Mouse (Mus musculus) layer of hippocampus, adult 11-12 months (tissue): ENCODE measurements at regions not wholly inside any gene's neighbourhood (a gene's known extent, or its start where the extent isn't known, plus 50 kb on each side); places are given as distances from the start of the nearest gene placed in this dataset.

Experiments
- DNase-seq: peaks from one replicate; pipeline ENCODE4 v3.0.0; 2022; ENCODE audit warnings: low spot score

DNA sequence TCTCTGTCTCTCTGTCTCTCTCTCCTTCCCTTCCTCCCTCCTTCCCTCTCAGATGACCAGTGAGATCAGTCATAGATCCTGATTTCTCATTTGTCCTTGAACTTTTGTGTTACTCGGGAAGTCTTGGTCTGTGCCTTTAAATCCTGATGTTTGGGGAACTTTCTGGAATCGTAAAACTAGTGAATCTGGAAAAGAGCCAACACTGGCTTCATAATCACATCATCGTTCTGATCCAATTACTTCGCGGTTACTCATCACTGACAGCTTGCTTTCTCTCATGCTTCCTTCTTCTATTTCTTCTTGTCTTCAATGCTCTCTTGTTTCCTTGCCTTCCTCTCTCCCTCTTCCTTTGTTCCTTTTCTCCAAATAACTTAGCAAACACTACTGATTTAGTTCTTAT is 243.7 kb upstream of the Trib2 start:
- no peak for DNase-seq

GRCm38 (mm10) chr12:16058255-16058654 is 241.5 kb upstream of the Trib2 start:
- DNase-seq: no peak

GRCm38 (mm10) chr12:16056831-16057230 is 240.1 kb upstream of the Trib2 start:
- no peak for DNase-seq

DNA sequence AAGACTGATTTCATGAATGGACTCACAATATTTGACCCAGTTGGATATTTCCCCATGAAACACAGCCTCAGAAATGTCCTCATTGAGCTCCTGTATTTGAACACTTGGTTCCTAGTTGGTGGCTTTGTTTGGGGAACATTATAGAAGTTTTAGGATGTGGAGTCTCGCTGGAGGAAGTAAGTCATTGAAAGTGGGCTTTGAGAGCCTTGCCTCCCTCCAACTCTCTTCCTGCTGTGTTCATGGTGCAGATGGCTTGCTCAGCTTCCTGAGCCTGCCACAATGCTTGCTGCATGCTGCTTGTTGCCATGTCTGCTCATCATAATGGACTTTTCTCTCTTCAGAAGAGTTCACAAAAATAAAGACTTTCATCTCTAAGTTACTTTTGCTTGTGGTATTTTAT is 239.5 kb upstream of the Trib2 start:
- no peak for DNase-seq

GRCm38 (mm10) chr12:16054591-16054990 is 237.9 kb upstream of the Trib2 start:
- DNase-seq: no peak

- DNase-seq: no peak
Observed at GRCm38 (mm10) chr12:16053735-16054134, 237.0 kb upstream of the Trib2 start.

GRCm38 (mm10) chr12:16052998-16053397 is 236.3 kb upstream of the Trib2 start:
- DNase-seq: no peak

DNA sequence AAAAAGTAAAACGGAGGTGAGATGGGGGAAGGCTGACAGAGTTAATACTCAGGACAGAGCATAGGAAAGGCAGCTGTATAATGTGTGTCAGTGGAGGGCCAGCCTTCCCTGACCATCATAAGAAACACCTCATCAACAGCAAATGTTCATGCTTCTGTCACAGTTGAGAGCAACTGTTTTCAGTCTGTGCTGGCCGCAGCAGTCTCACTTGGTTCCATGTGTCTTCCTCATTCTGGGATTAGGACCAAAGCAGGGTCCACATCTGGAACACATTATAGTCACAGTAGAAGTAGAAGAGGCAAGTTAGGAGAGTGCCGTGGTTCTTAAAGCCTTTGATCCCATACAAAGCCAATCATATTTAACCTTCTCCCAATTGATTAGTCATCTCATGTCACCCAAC is 235.6 kb upstream of the Trib2 start:
- DNase-seq: no peak

DNA sequence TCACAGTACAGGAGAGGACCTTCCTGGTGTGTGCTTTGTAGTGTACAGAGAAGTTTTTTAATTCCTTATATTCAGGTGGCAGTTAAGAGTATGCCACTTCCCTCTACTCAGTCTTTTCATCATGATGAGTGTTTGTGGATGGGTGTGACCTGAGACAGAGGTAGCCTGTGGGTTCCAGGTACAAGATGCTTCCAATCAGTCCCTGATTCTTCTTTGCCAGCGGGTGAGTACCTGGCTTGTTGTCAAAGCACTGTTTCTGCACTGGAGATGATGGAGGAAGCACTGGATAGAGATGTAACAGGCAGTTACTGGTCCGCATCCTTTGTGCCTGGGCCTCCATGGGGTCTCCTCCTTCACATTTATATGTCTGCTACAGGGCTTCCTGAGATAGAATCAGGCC is 234.7 kb upstream of the Trib2 start:
- DNase-seq: no peak

GRCm38 (mm10) chr12:16049545-16049944 is 232.8 kb upstream of the Trib2 start:
- DNase-seq: no peak

GRCm38 (mm10) chr12:16046643-16047042 is 229.9 kb upstream of the Trib2 start:
- DNase-seq: no peak

- no peak for DNase-seq
Observed at GRCm38 (mm10) chr12:16045791-16046494, 229.2 kb upstream of the Trib2 start.

- no peak for DNase-seq
Observed at GRCm38 (mm10) chr12:16043466-16044214, 226.9 kb upstream of the Trib2 start.

- no peak for DNase-seq
Observed at GRCm38 (mm10) chr12:16042362-16042761, 225.6 kb upstream of the Trib2 start.

- DNase-seq: no peak
Observed at GRCm38 (mm10) chr12:16041129-16041528, 224.4 kb upstream of the Trib2 start.

DNA sequence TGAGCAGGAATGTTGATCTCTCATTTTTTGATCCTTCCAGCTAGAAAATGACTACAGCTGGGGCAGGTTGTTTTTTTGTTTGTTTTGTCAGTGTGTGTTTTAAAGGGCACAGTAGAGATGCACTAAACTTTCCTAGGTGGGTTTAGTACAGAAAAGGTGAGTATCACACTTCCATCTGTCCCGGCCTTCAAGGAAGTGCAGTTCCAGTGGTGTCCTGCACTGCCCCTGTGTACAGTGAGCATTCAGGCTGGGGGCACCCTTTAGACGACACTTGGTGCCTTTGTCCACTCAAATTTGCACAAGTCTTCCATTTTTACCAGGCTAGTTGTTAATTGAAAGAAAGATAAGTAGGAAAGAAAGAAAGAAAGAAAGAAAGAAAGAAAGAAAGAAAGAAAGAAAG is 218.8 kb upstream of the Trib2 start:
- no peak for DNase-seq

DNA sequence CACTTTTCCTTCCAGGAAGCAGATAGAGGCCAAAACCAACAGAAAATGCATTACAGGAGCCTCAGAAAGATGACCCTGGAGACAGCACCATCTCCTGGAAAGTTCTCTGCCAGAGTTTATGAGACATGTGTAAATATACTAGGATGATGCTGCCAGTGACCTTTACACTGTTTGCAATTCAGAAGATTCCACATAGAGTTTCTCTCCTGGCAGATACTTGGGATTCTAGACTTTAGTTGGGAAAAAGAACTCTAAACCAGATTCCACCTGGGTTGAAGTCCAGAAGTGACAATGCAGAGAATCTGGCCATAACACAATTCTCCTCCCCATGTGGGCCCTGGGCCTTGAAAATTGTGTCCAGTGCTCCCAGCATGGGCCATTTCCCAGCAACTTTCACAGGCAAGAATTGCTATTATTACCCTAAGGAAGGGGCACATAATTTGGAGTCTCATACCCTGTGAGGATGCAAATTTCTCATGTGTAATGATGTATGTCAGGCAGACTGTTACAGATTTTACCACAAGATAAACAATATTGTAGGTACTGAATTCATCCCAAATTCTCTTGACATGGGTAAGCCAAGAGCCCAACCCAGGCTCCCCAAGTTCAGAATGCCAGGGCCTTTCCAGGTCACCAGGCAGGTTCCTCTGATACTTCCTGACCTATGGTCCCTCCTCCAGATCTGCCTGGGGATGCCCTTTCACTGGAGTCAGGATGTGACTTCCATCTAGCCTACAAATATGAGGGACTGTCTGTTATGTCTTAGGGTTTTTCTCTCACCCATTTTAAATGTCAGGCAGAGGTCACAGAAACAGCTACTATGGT is 218.2 kb upstream of the Trib2 start:
- no peak for DNase-seq

- no peak for DNase-seq
Observed at GRCm38 (mm10) chr12:16026654-16027053, 209.9 kb upstream of the Trib2 start.

- no peak for DNase-seq
Observed at GRCm38 (mm10) chr12:16023273-16023672, 206.6 kb upstream of the Trib2 start.

DNA sequence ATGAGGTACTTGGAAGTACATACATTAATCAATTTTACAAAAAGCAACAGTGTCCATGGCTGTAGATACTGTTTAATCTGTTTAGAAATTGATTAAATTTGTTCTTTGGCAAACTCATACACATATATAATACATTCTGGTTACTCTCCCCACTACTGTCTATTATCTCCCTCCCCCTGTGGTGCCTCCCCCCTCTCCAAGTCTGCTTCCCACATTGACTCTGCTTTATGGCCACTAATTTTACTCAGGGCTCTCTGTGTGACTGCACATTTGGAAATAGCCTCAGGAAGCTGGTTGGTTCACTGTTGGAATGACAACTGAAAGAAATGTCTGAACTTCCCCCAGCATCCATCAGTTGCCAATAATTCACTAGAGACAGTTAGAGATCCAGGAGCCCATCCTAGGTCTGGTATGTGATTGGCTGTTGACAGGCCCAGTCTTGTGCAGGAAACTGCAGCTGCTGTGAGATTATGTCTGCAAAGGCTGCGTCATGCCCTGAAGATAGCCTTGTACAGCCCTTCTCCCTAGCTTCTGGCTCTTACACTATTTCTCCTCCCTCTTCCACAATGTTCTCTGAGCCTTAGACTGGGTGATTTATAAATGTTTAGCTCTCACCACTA is 204.6 kb upstream of the Trib2 start:
- DNase-seq: no peak

DNA sequence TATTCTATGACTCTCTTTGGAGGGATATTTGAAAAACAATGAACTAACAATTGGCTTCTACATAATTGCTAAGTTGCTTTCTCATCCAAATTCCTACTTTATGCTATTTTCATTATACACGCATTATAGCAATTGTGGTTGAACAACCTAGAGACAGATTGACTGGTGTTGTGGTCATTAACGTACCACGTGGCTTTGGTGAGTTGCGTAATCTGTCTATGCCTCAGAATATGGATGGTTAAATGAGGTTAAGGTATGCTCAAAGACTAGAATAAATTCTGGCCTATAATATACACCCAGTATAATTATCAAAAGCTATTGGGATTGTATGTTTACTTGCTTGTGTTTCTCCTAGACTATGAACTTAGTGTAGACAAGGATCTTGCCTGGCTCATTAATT is 201.5 kb upstream of the Trib2 start:
- no peak for DNase-seq

GRCm38 (mm10) chr12:16016621-16017020 is 199.9 kb upstream of the Trib2 start:
- no peak for DNase-seq
